Mouse (Mus musculus) kidney, adult 2 months (tissue): ENCODE results near the gene Ndufs6.

Source experiments
- CTCF ChIP-seq: fragments of 200-500 bp; conservative IDR thresholded peaks from 2 replicates; pipeline ENCODE4 v1.5.1; 2011; ENCODE audit warnings: low read depth, mild to moderate bottlenecking, control low read depth, low read length, moderate library complexity, mixed read lengths; ENCODE audit not compliant: insufficient read depth, insufficient read length
- POLR2A ChIP-seq: fragments of 200-500 bp; IDR thresholded peaks from one replicate; pipeline ENCODE4 v1.6.1; 2011; ENCODE audit warnings: low read depth, low read length, control low read depth

DNA sequence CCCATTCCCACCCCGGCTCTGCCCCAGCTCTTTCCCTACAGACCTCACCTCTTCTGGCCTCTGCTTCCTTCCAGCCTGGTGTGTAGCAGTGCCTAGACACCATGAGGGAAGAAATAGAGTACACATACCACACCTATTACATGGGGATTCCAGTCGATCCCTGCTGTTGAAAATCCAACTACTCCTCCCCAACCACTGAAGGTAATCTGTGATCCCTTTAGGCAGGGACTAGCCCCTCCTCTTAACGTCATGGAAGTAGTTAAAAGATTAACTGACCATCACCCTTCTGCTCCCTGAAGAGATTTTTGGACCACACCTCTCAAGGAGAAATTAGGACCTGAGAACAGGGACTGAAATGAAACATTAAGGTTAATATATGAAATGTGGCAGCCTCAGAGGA is 18.8 kb upstream of the Ndufs6 start:
- TF ChIP-seq POLR2A (no peak), CTCF (no peak)
